Mouse (Mus musculus) CD4-positive naive resting alpha-beta T cell, adult 57 days (primary cell): ENCODE measurements around the gene Ercc1. TPM values are rescaled to one million over a fixed set of nuclear protein-coding genes. Genes with fewer than 3 reads are reported as not detected.

ENCODE experiments used
- total RNA-seq: library from RNA; stranded (reverse); gene quantifications from one replicate; pipeline ENCODE4 v1.2.4, GENCODE M21; 2023

The Ercc1 gene
- total RNA-seq = 55.4 TPM

DNA sequence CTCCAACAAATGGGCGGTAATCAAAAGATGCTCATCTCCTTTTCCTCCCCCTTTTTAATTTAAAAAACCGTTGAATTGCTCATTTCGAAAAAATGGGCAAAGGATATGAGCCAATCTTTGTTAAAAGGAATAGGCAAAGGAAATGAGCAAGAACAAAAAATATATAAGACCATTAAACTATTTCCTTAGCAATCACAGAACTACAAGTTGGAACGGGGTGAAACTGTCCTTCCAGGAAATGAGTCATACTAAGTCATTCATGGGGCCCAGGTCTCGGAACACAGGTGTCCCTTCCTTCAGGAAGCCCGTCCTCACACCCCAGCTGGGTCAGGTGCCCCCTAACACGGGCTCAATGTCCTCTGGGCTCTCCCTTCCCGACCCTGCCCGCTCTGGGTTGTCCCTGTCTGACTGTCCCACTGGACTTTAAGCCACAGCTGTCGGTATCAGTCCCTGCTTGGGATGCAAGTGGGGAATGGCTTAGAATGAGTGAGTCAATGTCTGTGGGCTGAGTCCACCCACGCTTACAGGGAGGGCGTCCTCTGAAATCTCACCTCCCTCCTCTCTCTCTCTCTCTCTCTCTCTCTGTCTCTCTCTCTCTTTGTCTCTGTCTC, at the start of gene Ercc1:
TSS of gene Ercc1 (plus strand) at position 542 of the 611 bp plus-strand sequence.

GRCm38 (mm10) chr7:19309884-19310641, 34.5 kb upstream of the Ercc1 start, which contains the start of gene Fosb:
Fosb (minus strand) TSS chr7:19310051.

GRCm38 (mm10) chr7:19359299-19359891, 14.8 kb downstream of the Ercc1 start, which contains the start of the genes Cd3eap and Ppp1r13l:
Cd3eap (minus strand) TSS chr7:19359483.
Ppp1r13l (plus strand) TSS chr7:19359749.

DNA sequence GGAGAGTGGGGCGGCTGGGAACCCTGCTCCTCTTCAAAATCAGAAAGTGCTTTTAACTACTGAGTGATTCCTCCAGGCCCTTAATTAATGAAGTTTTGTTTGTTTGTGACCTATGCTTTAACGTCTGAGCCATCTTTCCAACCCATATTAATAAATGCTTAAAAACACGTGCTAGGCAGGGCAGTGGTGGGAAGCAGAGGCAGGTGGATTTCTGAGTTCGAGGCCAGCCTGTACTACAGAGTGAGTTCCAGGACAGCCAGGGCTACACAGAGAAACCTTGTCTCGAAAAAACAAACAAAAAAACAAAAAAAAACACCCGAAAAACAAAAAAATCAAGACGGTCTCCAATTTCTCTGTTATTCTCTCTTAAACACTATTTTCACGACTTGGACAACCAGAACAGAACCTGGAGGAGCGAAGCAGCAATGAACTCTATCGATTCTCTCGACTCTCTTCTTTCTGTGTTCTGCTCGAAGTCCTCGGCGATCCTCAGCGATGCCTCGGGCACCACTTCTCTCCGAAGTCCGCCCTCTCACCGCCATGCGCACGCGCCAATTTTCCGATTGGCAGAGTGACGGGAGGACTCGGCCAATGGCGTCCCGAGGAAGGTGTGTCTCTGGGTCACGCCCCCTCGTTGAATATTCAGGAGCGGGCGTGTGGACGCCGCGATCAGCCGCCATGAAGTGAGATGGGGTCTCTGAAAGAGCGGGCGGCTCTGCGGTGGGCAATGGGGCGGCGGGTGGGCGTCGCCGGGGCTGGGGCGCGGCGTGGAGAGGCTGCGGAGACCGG, 37.0 kb downstream of the Ercc1 start, which contains the start of gene Ercc2:
TSS of gene Ercc2 (plus strand) at position 634 of the 789 bp plus-strand sequence.

DNA sequence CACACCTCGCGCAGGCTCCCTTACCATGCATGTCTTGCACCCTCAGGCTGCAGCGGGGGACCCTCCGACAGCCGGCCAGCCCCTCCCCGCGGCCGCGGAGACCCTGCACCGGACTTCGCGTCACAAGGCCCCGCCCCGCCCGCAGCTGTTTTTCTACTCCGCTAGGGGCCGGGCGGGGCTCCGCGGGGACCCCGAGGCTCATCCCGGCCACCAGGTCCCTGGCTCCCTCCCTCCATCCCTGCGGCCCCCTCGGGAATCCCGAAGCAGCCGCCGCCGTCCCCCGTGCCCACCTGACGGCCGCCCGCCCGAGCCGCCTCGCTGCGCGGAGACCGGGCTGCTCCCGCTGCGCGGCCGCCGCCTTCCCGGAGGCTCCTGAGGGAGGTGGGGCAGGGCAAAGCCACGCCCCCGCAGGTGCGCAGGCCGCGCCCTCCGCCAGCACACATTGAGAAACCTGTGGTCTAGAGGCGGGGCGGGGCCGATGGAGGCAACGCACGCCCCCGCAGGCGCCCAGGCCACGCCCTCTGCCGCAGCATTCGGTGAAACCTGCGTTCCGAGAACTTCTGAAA, 59.2 kb downstream of the Ercc1 start, which contains the start of gene Klc3:
TSS of gene Klc3 (minus strand) at position 374 of the 566 bp plus-strand sequence.

GRCm38 (mm10) chr7:19404476-19404875, 59.9 kb downstream of the Ercc1 start, which contains the start of gene Ckm:
Ckm (plus strand) TSS chr7:19404776.

Other genes starting within 250 kb of the Ercc1 start
- gene Gm4969, start 226.4 kb upstream of the Ercc1 start, total RNA-seq = not detected
- gene Fbxo46, start 224.9 kb upstream of the Ercc1 start, total RNA-seq = 22.5 TPM
- 14.9 TPM for gene Qpctl, start 195.5 kb upstream of the Ercc1 start, total RNA-seq
- gene Snrpd2, start 195.1 kb upstream of the Ercc1 start, total RNA-seq = 85.5 TPM
- gene Gipr, start 178.7 kb upstream of the Ercc1 start, total RNA-seq = not detected
- 21.9 TPM for gene Eml2, start 168.4 kb upstream of the Ercc1 start, total RNA-seq
- gene Gpr4, start 132.2 kb upstream of the Ercc1 start, total RNA-seq = not detected
- 42.7 TPM for gene Opa3, start 116.4 kb upstream of the Ercc1 start, total RNA-seq
- 277 TPM for gene Vasp, start 73.0 kb upstream of the Ercc1 start, total RNA-seq
- gene Ppm1n, start 64.7 kb upstream of the Ercc1 start, total RNA-seq = 0.89 TPM
- not detected for gene Rtn2, start 62.2 kb upstream of the Ercc1 start, total RNA-seq
- gene Fosb, start 34.7 kb upstream of the Ercc1 start, total RNA-seq = 869 TPM
- 15.5 TPM for gene Cd3eap, start 14.7 kb downstream of the Ercc1 start, total RNA-seq
- gene Ppp1r13l, start 15.0 kb downstream of the Ercc1 start, total RNA-seq = 1.5 TPM
- gene Ercc2, start 37.2 kb downstream of the Ercc1 start, total RNA-seq = 74.3 TPM
- gene Klc3, start 59.3 kb downstream of the Ercc1 start, total RNA-seq = 7.1 TPM
- not detected for gene Ckm, start 60.0 kb downstream of the Ercc1 start, total RNA-seq
- 34.7 TPM for gene Mark4, start 114.0 kb downstream of the Ercc1 start, total RNA-seq
- gene Exoc3l2, start 118.6 kb downstream of the Ercc1 start, total RNA-seq = not detected
- 4.1 TPM for gene Bloc1s3, start 163.6 kb downstream of the Ercc1 start, total RNA-seq
- gene Trappc6a, start 163.6 kb downstream of the Ercc1 start, total RNA-seq = 25.3 TPM
- not detected for gene Nkpd1, start 173.1 kb downstream of the Ercc1 start, total RNA-seq
- gene Ppp1r37, start 218.3 kb downstream of the Ercc1 start, total RNA-seq = 61.6 TPM
- 0.83 TPM for gene Zfp296, start 232.5 kb downstream of the Ercc1 start, total RNA-seq
- 52.5 TPM for gene Gemin7, start 232.8 kb downstream of the Ercc1 start, total RNA-seq